Mouse (Mus musculus) urinary bladder, postnatal 36 days (tissue): ENCODE results near the gene P4hb.
"Not testable (repeated sequence)": the region's sequence is repeated elsewhere in the genome, so short reads cannot be mapped to it uniquely, and the experiment has no call there.

ENCODE experiments used
- DNase-seq, 2 experiments: peaks; one replicate each; pipeline ENCODE4 v3.0.0; 2022; ENCODE audit warnings: low spot score in 2 of 2, mixed read lengths in 1 of 2

P4hb gene

GRCm38 (mm10) chr11:120572417-120572751 is 669 bp downstream of the P4hb start:
- no peak for DNase-seq

- DNase-seq: no peak
Observed at GRCm38 (mm10) chr11:120571754-120572416, 1.2 kb downstream of the P4hb start.

DNA sequence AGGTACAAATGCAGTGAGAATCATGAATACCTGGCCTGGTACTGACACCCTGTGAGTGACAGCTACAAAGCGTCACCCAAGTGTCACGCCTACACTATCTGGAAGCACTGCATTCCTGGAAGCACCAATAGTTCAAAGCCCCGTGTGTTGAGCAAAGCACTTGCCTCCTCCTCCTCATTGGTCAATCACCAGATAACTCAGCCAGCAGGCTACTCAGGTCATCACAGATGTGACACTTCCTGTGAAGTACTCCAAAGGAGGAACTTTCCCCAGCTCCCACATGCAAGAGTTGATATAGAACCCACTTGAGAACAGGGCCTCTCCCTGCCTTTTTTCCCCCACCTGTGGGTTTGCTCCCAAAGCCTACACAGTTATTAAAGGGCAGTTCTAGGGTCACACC is 1.9 kb downstream of the P4hb start:
- DNase-seq: no peak

DNA sequence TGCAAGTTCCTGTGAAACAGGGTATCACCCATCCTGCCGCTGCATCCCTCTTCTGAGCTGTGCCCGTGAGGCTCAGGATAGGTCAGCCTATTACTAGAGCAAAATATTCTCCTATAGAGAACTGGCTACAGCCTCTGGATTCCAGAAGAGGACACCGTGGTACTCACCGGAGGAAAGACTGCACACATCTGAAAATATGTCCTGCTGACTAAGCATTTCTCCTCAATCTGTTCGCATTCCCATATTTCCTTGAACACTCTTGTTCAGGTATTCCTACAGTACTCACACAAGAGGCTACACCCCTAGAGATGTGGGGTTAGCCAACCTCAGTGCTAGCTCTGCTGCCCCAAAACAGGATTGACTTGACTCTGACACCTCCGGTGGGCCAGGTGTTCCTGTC is 4.7 kb downstream of the P4hb start:
- no peak for DNase-seq

GRCm38 (mm10) chr11:120565114-120565513 is 7.9 kb downstream of the P4hb start:
- DNase-seq: no peak

- DNase-seq: no peak
Observed at GRCm38 (mm10) chr11:120562949-120563348, 10.1 kb downstream of the P4hb start.

GRCm38 (mm10) chr11:120560952-120561728 is 11.9 kb downstream of the P4hb start:
- no peak for DNase-seq

- DNase-seq: not testable (repeated sequence)
Observed at GRCm38 (mm10) chr11:120558843-120559242, 14.2 kb downstream of the P4hb start.

DNA sequence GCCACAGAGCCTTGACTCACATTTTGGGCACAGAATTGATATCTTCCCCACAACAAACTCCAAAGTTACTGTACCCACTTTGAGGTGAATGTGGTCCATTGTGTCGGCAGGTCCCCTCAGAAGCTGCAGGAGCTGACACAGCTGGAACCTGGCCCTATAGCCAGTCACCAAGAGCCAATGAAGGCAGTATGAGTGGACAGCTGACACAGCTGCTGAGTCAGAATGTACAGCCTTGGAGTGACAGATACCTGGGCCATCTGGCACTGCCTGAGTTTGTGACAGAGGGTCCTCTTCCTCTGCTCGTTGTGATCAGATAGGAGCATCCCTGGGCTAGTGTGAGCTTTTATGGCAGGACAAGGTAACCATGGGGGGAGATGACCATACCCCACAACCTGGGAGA is 17.8 kb downstream of the P4hb start:
- DNase-seq: no peak

DNA sequence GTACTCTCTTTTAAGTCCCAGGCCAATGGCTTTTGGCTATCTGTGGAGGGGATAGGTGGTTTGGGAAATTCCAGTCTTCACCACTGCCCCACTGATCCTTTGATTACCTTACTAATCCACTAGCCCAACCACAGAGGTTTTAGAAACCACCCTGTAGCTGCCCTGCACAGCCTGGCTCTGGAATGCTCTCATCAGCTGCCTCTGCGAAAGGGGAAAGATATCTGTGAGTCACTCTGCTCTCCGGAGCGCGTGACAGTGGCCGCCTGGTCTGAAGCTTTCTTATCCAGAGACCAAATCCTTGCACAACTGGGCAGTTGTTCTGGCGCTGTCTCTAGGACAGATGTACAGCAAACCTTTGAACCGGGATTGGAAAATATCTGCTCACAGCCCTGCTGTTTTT is 18.2 kb downstream of the P4hb start:
- DNase-seq: no peak

DNA sequence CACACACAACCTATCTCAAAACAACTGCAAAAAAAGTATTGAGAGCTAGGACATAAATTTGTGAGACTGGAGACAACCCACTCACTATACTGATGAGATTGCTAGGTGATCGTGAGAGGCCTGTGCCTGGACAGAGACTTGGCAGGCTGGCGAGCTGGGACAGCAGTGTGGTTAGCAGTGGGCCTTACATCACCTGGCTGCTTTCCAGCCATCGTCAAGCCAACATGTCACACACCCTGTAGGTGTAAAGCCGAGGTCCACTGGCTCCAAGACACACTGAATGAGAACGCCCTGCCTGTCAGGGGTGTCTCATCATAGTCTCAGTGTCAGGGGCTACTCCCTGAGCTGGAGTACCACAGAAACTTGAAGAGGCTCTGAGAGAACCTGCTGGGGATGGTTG is 20.3 kb downstream of the P4hb start:
- DNase-seq: no peak

GRCm38 (mm10) chr11:120550810-120551440 is 22.1 kb downstream of the P4hb start, which contains the start of gene Ppp1r27:
TSS of gene Ppp1r27 (minus strand) at chr11:120551132.
- DNase-seq: no peak

GRCm38 (mm10) chr11:120549986-120550809 is 22.9 kb downstream of the P4hb start:
- DNase-seq: no peak

DNA sequence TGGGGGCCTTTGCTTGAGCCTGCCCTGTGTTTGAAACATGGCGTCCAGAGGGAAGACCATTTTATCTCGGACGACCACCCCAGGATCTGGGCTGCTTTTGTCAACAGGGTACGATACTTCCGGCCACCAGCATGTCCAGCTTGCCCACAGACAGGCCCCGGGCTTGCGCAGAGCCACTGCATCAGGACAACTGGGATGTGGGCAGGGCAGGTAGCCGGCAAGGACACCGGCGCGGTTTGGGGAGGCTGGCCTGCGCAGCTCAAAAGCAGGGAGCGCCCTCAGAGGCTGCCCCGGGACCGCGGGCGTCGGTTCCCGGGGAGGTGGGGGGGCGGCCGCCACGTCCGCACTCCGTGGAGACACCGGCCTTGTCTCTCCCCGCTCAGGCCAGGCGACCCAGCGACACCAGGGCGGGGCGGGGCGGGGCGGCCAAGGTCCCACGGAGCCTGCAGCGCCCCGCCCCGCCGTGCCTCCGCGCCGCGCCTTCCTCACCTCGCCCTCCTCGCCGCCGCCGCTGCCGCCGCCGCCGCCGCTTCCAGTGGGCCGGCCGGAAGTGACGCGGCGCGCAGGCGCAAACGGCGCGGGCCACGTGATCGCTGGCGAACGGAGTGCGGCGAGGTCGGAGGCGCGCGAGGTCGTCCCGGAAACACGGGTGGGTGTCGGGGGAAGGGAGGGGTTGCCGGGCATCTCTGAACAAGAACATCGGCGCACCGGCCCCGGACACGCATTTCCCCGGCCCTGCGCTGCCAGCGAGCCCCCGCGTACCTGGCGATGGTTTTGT is 23.7 kb downstream of the P4hb start, which contains the start of gene Mcrip1:
Mcrip1 (minus strand) TSS at position 560 of the 778 bp plus-strand sequence.
- peak; percentile 90 to 93 for DNase-seq

GRCm38 (mm10) chr11:120548786-120549167 is 24.3 kb downstream of the P4hb start:
- DNase-seq: no peak

GRCm38 (mm10) chr11:120548214-120548613 is 24.8 kb downstream of the P4hb start:
- DNase-seq: no peak

DNA sequence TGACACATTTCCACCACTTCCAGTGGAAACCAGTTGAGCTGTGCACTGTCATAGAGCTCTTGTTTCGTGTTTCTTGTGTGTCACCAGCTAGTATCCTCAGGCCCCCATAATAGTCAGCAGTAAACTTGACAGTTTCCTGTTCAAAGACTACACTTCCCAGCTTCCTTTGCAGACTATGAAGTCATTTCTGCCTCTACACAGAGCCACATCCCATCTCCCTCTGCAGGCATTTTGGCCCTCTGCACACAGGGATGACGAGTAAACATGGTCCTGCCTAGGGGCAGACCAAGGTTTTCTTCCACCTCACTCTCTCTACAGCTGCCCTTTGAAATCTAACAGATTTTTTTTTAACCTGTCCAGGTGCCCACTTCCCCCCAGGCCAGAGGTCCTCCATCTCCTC is 25.6 kb downstream of the P4hb start:
- no peak for DNase-seq

GRCm38 (mm10) chr11:120545964-120546363 is 27.1 kb downstream of the P4hb start:
- DNase-seq: no peak

DNA sequence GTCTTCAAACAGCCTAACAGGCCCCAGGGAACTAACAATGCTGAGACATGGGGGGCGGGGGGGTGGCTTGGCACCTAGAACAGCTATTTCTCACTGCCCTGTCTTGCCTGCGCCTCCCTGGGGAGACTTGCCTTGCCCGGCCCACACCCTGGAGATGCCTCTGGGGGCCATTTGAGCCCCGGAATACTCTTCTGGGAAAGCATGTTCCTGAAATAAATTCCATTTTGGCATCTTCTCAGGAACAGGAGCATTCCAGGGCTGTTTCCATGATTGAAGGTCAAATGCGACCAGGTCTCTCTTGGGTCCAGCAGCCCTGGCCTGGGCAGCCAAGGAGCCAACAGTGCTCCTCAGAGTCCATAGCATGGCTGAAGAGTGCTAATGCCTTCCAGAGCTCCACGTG is 30.7 kb downstream of the P4hb start:
- DNase-seq: no peak

- no peak for DNase-seq
Observed at GRCm38 (mm10) chr11:120541907-120542306, 31.1 kb downstream of the P4hb start.
